ENCODE assay signal across 15 mouse cellular contexts in the genomic region with DNA sequence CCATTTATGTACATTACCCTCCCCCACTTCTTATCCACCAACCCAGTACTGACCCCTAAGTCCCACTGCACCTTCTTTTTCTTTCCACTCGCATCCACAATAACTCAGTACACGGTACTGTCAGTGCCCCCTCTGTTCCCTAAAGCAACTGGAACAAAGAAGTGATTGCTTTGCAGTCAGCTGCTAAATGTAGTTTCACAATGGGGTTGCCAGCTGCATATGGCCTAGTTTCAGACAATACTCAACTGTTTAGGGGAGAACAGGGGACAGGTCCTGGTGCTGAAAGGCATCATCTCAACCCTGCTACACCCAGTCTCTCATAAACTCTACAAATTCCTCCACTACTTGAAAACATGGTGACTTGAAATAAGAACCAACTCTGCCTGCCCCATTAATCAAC. TPM values are rescaled to one million over a fixed set of nuclear protein-coding genes. Genes with fewer than 3 reads are reported as not detected.
A peak's percentile ranks its signal among the peaks of the same experiment; 100 is the strongest.
DNase-seq lines count a peak whose midpoint lies in the region.
"Had no signal": no experiment of that assay in that cellular context is flagged by ENCODE, and none has a peak within 500 bp of the region (broad histone marks: within the 10 kb centered on the region; RNA-seq: fewer than 3 reads in every experiment).

No protein-coding gene starts in this region.

- intact Hi-C loops in gastrocnemius, postnatal 36 days (cut with DNase I), result loop anchor here (10.0 kb wide), 1 partner anchor 344 kb away; a partner anchor contains a TSS

- peak; percentile 57 for DNase-seq in layer of hippocampus, adult 9-11 months
- no peak for DNase-seq in layer of hippocampus, adult 18-20 months (ENCODE audit: low spot score in 2 of 2)
- DNase-seq in adipocyte (ENCODE audit: low spot score), result peak; percentile 41
- peak; percentile 16 for DNase-seq in retina, embryonic 14.5 days (ENCODE audit: low spot score)
- DNase-seq in thymus, postnatal 36 days, result no peak
- DNase-seq in gastrocnemius, postnatal 36 days, result no peak
- DNase-seq: adrenal gland, adult 2 months; adrenal gland, postnatal 36 days; B cell, adult 2 months; cerebellum, adult 11-12 months; cerebellum, adult 9-10 months; cerebellum, postnatal 25 days; forebrain, postnatal 0 days had no signal

RNA-seq across cellular contexts. Expression of a gene that starts 11.4 kb away (rescaled TPM):
- total RNA-seq in layer of hippocampus, adult 18-20 months (2021), result 1 to 10 TPM; 9.2 to 9.5 TPM
- not detected for total RNA-seq in gastrocnemius, postnatal 36 days (2021)
- total RNA-seq: gastrocnemius, adult 8-10 months; heart, postnatal 25 days had no signal

Comparison
In these comparisons a context has a peak if more than half of its experiments do, and no peak if none do; other contexts are left out.
1. DNase-seq: peak in layer of hippocampus, adult 9-11 months (single experiment), adipocyte (single experiment) and retina, embryonic 14.5 days (single experiment); none in layer of hippocampus, adult 18-20 months (0 of 2), thymus, postnatal 36 days (0 of 2) and gastrocnemius, postnatal 36 days (0 of 2).
2. RNA of a gene that starts 11.4 kb away (total RNA-seq): 9.2 to 9.5 TPM in layer of hippocampus, adult 18-20 months; not detected in gastrocnemius, postnatal 36 days; every median in the first group is over 4 times any median in the second.